Mouse (Mus musculus) intestine, postnatal 0 days (tissue): ENCODE data around the gene Lrig1. TPM values are rescaled to one million over a fixed set of nuclear protein-coding genes. Genes with fewer than 3 reads are reported as not detected.
A peak's percentile ranks its signal among the peaks of the same experiment; 100 is the strongest.

Experiments used
- ATAC-seq: fragments of 200-750 bp; cut with Nextera tagmentation; 2 replicates; pipeline ENCODE4 v1.8.0; 2017; ENCODE audit warnings: mild to moderate bottlenecking, moderate TSS enrichment, moderate library complexity
- H3K27ac ChIP-seq: fragments of 300-500 bp; sonication (generic); 2 replicates; pipeline ENCODE4 v1.5.1; 2014; ENCODE audit warnings: mild to moderate bottlenecking, low read depth, low read length, moderate library complexity
- H3K27me3 ChIP-seq: fragments of 300-500 bp; sonication (generic); replicated peaks from 2 replicates; pipeline ENCODE4 v1.6.1; 2014; ENCODE audit warnings: low read length, mixed read lengths; ENCODE audit not compliant: control insufficient read depth, insufficient read depth
- H3K36me3 ChIP-seq: fragments of 300-500 bp; sonication (generic); 2 replicates; pipeline ENCODE4 v1.6.1; 2014; ENCODE audit warnings: mild to moderate bottlenecking, moderate library complexity; ENCODE audit not compliant: control insufficient read depth, insufficient read depth
- H3K4me1 ChIP-seq: fragments of 300-500 bp; sonication (generic); replicated peaks from 2 replicates; pipeline ENCODE4 v1.6.1; 2014; ENCODE audit warnings: antibody characterized with exemption, low read length, mixed read lengths; ENCODE audit not compliant: control insufficient read depth, insufficient read depth
- H3K4me2 ChIP-seq: fragments of 300-500 bp; sonication (generic); replicated peaks from 2 replicates; pipeline ENCODE4 v1.6.1; 2014; ENCODE audit warnings: low read depth, mild to moderate bottlenecking, moderate library complexity
- H3K4me3 ChIP-seq: fragments of 300-500 bp; sonication (generic); 2 replicates; pipeline ENCODE4 v1.5.1; 2014; ENCODE audit warnings: low read depth, low read length
- H3K9ac ChIP-seq: fragments of 300-500 bp; sonication (generic); 2 replicates; pipeline ENCODE4 v1.6.1; 2014; ENCODE audit warnings: mild to moderate bottlenecking, low read depth, low read length
- H3K9me3 ChIP-seq: fragments of 300-500 bp; sonication (generic); 2 replicates; pipeline ENCODE4 v1.6.1; 2016; ENCODE audit warnings: mixed run types; ENCODE audit not compliant: control insufficient read depth
- CTCF ChIP-seq: sonication (generic); IDR thresholded peaks from 2 replicates; pipeline ENCODE4 v1.5.1; 2016; ENCODE audit warnings: low read depth, mild to moderate bottlenecking, control low read depth, antibody characterized with exemption, moderate library complexity
- WGBS: fragments of 180-500 bp; shearing (Covaris S2); extraction: QIAGEN DNeasy Blood & Tissue Kit; methylation state at CpG from one replicate; pipeline ENCODE4 v1.1.7; 2014; 5-methylcytosine and 5-hydroxymethylcytosine counted together
- polyA plus RNA-seq: library from polyadenylated mRNA; unstranded; fragments of >200 nt; fragmentation: Nextera tagmentation; extraction: Ambion mirVana; gene quantifications from 2 replicates; pipeline ENCODE4 v1.2.1, GENCODE M21; 2015

The Lrig1 gene
- polyA plus RNA-seq, 1 experiment from 2014 or later, result 13.4 TPM

DNA sequence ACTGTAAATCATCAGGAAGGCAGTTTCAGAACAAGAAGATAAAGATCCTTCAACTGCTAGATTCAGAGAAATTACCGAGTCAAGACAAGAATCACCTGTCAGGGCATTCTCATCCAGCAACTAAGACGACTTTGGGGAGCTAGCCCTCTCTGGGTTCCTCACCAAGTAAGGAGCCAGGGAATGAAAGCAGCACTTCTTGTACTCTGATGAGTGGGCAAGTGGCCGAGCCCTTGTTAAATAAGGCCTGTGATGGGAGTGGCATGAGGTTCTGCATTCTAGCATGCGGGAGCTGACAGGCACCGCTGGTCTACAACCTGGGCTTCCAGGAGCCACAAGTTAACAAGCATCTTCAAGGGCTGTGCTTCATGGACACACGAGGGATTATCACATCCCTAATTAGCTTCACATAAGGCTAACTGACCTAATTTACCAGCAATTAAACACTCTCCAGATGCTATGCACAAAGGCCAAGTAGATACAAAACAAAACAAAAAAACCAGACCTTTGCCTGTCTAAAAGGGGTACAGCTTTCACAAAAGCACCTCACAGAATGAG is 47.2 kb downstream of the Lrig1 start:
- H3K4me3 ChIP-seq, result no peak overlapping the region

DNA sequence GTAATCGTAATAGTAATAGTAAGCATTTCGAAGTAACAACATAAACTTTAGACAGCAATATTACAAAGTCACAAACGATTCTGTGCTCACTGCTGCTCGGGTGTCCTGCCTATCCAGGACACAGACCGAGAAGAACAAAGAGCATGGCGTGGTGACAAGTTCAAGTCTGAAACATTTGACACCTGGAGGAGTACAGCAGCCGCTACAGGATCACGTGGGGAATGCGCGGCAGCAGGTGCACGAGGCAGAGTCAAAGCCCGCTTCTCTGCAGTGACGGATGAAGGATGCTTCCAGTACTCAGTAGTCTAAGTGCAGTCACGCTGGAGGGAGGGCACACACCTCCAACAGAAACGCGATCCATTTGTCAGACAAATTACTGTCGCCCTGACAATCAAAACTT is 48.4 kb downstream of the Lrig1 start:
- no peak for TF ChIP-seq CTCF
- H3K9ac ChIP-seq, result no peak overlapping the region
- no peak overlapping the region for H3K27ac ChIP-seq
- H3K4me2 ChIP-seq, result no peak overlapping the region
- H3K9me3 ChIP-seq, result no peaks in the 10 kb centered on the region
- no peak overlapping the region for H3K4me3 ChIP-seq
- ATAC-seq, result no peak
- 80% methylated on average over 17 of the region's 17 CpGs for WGBS
- peaks cover 22% of the 10 kb centered on the region for H3K4me1 ChIP-seq
- H3K27me3 ChIP-seq, result no peaks in the 10 kb centered on the region
- peaks cover 6% of the 10 kb centered on the region; the same call in 1 of the 2 replicates for H3K36me3 ChIP-seq

More for the DNA sequence above, 47.2 kb downstream of the Lrig1 start:
- H3K36me3 ChIP-seq, result peaks cover 6% of the 10 kb centered on the region; the same call in 1 of the 2 replicates
- no peaks in the 10 kb centered on the region for H3K9me3 ChIP-seq
- no peaks in the 10 kb centered on the region for H3K27me3 ChIP-seq
- H3K9ac ChIP-seq, result no peak overlapping the region
- no peak overlapping the region for H3K4me2 ChIP-seq
- TF ChIP-seq CTCF, result no peak
- no peak overlapping the region for H3K27ac ChIP-seq
- no peak for ATAC-seq
- 71% methylated on average over 6 of the region's 6 CpGs for WGBS
- peaks cover 21% of the 10 kb centered on the region for H3K4me1 ChIP-seq

DNA sequence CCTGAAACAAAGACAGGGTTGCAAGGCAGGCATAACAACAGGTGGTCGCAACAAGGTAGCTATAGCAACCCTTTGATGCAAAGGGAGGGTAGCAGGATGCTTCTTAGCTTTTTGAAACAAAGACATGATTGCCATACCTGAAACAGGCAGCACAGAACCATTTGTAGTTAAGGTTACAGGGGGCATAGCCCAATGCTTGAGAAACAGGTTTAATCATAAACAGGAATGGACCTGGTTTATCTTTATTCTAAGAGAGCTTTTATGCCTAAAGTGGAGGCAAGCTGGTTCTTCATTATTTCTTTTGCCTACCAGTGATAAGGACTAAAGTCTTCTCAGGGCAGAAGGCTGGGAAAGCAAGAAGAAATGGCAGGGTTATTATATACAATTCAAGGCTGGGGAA is 50.3 kb downstream of the Lrig1 start:
- H3K4me1 ChIP-seq, result peaks cover 26% of the 10 kb centered on the region
- H3K9ac ChIP-seq, result no peak overlapping the region
- no peak overlapping the region for H3K4me3 ChIP-seq
- H3K4me2 ChIP-seq, result no peak overlapping the region
- H3K36me3 ChIP-seq, result peaks cover 6% of the 10 kb centered on the region; the same call in 1 of the 2 replicates
- H3K9me3 ChIP-seq, result no peaks in the 10 kb centered on the region
- 0 out of 2 replicates have a peak overlapping the region, but pooled peaks have one; percentile 15 for H3K27ac ChIP-seq
- H3K27me3 ChIP-seq, result no peaks in the 10 kb centered on the region
- ATAC-seq, result no peak
- no peak for TF ChIP-seq CTCF
- WGBS, result 76% methylated on average over 1 of the region's 1 CpGs

DNA sequence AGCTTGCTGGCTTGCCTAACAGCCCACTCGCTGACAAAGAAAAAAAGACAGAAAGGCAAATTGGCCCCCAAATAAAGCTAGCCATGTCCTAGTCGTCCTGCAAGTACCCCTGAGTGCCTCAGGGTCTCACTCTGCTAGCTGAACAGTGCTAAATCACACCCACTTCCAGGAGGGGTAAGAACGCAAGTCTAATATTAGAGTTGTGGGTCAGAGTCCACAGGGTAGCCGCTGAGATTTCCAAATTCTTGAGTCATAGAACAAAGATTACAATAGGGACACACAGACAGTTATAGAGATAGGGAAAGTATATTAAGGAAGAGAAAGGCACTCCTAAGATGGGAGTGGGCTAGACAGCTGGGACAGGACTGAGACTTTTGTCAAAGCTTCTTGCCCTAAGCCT is 51.5 kb downstream of the Lrig1 start:
- 0 out of 2 replicates have a peak, but pooled peaks have one; percentile 28 for ATAC-seq
- H3K4me3 ChIP-seq, result no peak overlapping the region
- peaks cover 6% of the 10 kb centered on the region; the same call in 1 of the 2 replicates for H3K36me3 ChIP-seq
- TF ChIP-seq CTCF, result no peak
- H3K9me3 ChIP-seq, result no peaks in the 10 kb centered on the region
- H3K4me1 ChIP-seq, result peaks cover 26% of the 10 kb centered on the region
- no peak overlapping the region for H3K4me2 ChIP-seq
- H3K9ac ChIP-seq, result no peak overlapping the region
- peak overlapping the region; percentile 35; the same call in 1 of the 2 replicates for H3K27ac ChIP-seq
- 21% methylated on average over 4 of the region's 4 CpGs for WGBS
- no peaks in the 10 kb centered on the region for H3K27me3 ChIP-seq

DNA sequence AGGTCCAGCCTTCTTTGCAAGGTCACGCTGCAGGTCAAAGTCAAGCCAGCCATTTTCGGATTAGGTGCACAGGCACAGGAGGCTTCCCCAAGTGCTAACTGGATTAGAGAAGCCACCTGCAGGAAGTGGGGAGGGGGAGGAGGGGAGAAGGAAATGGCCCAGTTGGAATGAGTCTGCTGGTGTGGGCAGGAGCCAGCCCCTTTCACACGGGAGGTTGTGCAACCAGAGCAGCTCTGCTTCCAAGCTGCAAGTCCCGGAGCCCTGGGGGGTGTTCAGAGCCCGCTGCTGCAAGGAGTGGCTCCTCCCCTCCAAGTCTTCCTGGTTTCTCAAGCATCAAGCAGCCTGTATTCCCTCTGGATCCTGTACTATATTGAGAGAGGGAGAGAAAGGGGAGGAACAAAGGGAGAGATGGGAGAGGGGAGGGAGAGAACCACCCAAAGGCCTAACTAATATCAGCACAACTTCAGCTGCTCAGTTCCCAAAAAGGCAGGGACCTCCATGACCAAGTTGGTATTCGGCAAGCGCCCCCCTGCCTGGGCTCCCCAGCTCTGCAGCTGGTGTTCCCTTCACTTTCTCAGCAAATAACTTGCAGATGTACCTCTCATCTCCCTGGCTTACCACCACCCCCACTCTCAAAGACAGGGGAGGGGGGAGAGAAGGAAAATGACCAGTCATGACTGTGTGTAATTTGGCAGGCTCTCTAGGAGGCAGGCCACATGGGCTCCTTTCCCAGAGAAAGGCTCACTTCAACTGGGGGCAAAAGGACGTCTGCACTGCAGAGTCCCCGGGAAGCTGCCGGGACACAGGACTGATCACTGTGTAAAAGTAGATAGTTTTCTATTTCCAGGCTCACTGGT is 52.2 kb downstream of the Lrig1 start:
- H3K27me3 ChIP-seq, result no peaks in the 10 kb centered on the region
- H3K36me3 ChIP-seq, result peaks cover 4% of the 10 kb centered on the region; the same call in 1 of the 2 replicates
- no peak overlapping the region for H3K4me3 ChIP-seq
- no peak overlapping the region for H3K9ac ChIP-seq
- peaks cover 26% of the 10 kb centered on the region for H3K4me1 ChIP-seq
- H3K4me2 ChIP-seq, result no peak overlapping the region
- 28% methylated on average over 10 of the region's 10 CpGs for WGBS
- no peaks in the 10 kb centered on the region for H3K9me3 ChIP-seq
- TF ChIP-seq CTCF, result no peak
- ATAC-seq, result peak; percentile 40; the same call in 1 of the 2 replicates
- H3K27ac ChIP-seq, result peak overlapping the region; percentile 35; the same call in 1 of the 2 replicates

DNA sequence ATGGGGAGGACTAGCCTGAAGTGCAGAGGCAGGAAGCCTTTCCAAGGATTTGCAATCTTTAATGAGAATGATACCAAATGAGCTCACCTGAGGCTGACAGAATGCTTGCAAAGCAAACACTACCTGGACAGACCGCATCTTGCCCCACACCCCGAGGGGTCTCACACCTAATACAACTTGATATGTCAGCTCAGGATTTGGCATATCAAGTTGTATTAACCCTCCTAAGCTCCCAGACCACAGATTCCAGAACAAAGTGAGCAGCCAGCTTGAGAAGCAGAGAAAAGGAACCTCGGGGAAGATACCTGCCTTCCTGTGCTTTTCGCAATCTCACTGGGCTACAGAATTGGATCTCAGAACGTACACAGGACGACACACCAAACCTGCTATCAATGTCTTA is 53.1 kb downstream of the Lrig1 start:
- Histone ChIP-seq H3K9me3 (no peaks in the 10 kb centered on the region), H3K4me3 (no peak overlapping the region), H3K27ac (no peak overlapping the region), H3K4me1 (peaks cover 26% of the 10 kb centered on the region), H3K4me2 (no peak overlapping the region), H3K27me3 (no peaks in the 10 kb centered on the region), H3K9ac (no peak overlapping the region), H3K36me3 (no peaks in the 10 kb centered on the region; the same call in 1 of the 2 replicates)
- 68% methylated on average over 6 of the region's 6 CpGs for WGBS
- ATAC-seq, result no peak
- no peak for TF ChIP-seq CTCF
